Mouse (Mus musculus) layer of hippocampus, adult 8-10 months (tissue): ENCODE measurements at regions not wholly inside any gene's neighbourhood (a gene's known extent, or its start where the extent isn't known, plus 50 kb on each side); places are given as distances from the start of the nearest gene placed in this dataset.
A peak's percentile ranks its signal among the peaks of the same experiment; 100 is the strongest.

Experiments used
- DNase-seq, 2 experiments: peaks; one replicate each; pipeline ENCODE4 v3.0.0; 2022; ENCODE audit warnings: low spot score in 2 of 2

DNA sequence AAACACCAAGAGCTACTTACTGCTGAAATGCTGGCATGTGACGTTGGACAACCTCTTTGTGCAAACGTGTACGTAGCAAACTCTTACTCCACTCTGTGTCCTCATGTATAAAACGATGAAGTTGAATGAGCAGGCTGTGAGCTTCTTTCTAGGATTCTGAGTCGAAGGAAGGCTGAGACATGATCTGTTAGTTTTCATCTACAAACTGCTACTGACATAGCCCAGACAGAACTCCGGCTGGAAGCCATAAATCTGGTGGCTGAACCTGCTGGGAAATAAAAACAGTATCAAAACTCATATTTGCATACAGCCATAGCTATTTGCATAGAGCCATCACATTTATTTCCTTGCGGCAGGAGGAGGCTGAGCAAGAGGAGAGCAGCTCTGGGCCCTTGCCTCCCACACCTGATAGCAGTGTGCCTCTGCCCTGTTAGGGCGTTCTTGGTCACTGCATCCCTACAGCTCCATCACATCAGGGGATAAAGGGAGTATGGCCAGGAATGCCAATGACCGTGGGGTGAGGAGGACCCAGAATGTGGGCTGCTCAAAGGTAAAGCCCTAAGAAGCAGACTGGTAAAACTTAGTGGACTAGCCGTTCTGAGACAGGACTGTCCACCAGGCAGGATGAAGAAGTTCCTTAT, 206.8 kb upstream of the Ppp2r3a start:
- DNase-seq = no peak

DNA sequence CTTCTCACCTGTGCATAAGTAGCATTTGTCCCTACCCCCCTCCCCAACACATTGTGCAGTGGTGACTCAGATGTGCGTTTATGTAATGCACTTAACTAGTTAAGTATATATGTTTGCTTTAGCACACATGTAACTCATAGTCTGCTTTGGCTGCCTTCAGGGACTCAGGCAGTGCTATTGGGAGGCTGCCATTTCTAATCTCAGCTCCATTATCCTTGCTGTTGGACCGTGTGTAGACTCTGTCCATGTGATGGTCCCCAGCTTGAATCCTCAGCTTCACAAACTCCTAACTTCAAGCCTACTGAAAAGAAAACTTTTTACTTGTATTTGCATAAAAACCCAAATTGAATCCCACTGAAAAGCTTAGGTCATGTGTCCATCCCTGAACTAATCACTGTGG, 194.7 kb upstream of the Ppp2r3a start:
- DNase-seq = peak in 1 of 2 experiments; percentile 7

DNA sequence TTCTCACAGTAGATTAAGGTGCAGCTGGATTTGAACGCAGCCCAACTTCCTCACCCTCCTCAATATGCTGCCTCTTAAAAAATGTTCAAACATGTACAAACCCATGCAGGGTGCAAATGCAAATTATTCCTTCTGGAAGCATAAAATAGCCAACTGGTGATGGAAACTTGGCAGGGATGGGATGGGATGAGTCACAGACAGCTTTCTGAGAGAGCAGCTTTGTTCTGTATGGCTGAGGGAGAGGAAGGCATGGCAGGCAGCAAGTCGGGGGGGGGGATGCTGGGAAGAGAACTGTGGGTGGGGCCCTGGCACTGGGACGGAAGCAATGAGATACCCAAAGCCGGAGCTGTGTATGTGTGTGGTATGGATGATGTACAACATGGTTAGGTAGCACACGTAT, 194.2 kb upstream of the Ppp2r3a start:
- DNase-seq = peak; percentile 86 to 92

DNA sequence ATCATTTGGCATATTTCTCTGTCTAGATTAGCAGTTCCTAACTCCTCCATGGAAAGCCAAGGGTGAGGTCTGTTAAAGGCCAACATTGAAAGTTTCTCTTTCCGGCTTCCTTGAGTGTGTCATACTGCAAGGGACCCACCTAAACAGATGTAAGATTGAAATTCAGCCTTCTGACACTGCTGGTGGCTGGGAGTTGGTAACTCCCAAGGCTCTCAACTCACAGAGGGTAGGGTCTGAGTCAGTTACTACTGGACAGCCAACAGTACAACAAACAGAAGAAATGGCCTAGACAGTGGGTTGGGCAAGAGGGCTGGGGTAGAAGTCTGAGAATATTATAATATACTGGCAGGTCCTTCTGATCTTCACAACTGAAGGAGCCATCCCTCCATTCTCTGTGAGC, 193.7 kb upstream of the Ppp2r3a start:
- DNase-seq = no peak

DNA sequence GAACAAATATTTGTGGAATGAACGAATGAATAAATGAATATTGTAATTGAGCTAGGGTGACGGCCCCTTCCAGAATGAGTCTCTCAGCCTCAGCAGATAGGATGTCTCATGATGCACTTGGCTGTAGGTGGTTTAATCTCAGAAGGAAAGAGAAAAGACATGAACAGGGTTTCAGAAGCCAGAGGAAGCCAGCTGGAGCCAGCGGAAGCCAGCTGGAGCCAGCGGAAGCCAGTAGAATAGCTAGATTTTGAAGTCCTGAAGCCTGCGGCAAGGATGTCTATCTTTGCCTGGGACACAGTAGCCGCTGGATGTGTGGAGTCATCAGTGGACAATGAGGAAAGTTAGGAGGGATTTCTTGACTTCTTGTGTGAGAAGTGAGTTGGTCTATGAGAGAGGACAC, 188.3 kb upstream of the Ppp2r3a start:
- no peak for DNase-seq

GRCm38 (mm10) chr9:101438564-101439180, 187.1 kb upstream of the Ppp2r3a start:
- DNase-seq = no peak

DNA sequence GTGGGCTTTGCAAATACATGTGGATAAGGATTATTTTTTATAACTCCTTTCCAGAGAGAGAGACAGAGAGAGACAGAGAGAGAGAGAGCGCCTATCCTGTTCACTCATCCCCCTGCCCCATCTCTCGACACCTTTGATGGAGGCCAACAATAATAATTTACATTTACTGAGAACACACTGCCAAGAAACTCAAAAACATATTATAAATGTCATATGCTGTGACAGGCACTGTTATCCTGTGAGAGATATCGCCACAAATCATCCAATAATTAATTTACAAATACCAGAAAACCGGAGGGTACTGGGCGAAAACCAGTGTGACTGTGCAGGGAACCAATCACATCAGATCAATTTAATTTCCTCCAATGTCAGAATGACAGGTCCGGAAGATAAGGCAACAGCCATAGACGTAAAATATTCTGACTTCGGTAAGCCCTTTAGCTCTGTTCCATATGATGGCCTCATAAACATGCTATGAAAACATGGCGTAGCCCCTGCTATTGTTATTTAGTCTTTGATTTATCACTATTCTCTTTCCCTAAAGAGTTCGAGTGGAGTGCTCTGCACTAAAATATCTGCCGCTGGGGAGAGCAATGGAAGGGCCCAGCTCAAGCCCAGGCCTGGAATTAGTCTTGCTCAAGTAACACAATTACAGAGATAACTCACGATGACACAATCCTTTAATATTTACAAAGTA, 173.5 kb upstream of the Ppp2r3a start:
- no peak for DNase-seq

DNA sequence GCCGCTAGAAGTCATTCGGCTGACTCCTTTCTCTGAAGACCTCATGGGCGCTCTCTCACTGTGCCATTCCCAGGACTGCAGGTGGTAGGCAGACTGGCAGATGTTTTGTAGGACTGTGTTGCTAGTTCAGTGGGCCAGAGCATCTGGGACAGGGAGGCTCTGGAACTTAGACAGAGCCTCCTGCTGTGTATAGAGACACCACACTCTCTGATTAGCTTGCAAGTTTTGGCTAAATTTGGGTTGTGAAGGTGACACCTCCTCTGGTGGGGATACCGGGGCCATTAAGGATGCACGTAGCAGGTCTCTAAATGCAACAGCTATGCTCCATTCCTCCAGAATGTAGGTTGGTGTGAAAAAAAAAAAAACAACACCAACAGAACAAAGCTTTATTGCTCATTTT, 171.4 kb upstream of the Ppp2r3a start:
- peak in 1 of 2 experiments; percentile 17 for DNase-seq

GRCm38 (mm10) chr9:101422006-101422405, 170.4 kb upstream of the Ppp2r3a start:
- DNase-seq = no peak

- no peak for DNase-seq
Observed at GRCm38 (mm10) chr9:101421136-101421535, 169.5 kb upstream of the Ppp2r3a start.

DNA sequence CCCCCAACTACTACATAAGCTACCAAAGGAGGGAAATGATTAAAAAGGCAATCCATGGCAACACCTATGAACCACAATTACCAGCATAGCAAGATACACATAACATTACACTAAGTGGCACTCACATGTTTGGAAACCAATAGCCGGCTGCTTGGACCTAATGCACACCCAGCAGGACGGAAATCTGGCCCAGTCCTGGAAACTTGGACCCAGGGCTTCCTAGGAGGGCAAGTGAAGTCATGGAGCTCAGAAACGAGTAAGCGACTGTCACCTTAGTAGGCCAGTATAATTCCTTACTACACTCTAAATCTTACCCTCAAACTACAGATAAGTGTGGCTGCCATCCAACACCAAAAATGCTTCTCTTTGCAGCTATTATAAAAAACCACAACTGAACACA, 168.6 kb upstream of the Ppp2r3a start:
- no peak for DNase-seq

GRCm38 (mm10) chr9:101417660-101418059, 166.1 kb upstream of the Ppp2r3a start:
- no peak for DNase-seq

- no peak for DNase-seq
Observed at GRCm38 (mm10) chr9:101416321-101416720, 164.7 kb upstream of the Ppp2r3a start.

DNA sequence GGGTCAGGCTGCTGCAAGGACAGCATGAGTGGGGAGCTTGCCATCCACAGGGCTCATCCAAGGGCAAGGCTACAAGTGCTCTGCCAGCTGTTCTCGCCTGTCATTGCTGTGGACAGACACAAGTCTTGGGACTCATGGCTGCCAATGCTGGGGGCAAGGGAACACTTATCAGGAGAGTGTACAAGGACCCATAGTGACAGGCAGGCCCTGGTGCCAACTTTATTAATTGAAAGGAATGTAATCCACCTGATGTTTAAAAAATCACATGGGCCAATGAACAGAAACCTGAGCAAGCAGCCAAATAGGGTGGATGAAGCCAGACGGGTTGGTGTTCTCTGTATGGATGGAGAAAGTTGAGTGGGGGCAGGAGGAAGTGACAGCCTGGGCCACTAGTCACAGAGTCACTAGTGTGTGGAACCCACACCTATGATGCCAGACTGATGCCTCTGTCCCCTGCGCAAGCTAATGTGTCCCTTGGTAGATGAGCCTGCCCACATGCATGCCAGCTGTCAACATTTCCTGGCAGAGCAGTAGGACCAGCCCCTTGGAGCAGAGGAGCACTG, 161.6 kb upstream of the Ppp2r3a start:
- no peak for DNase-seq

DNA sequence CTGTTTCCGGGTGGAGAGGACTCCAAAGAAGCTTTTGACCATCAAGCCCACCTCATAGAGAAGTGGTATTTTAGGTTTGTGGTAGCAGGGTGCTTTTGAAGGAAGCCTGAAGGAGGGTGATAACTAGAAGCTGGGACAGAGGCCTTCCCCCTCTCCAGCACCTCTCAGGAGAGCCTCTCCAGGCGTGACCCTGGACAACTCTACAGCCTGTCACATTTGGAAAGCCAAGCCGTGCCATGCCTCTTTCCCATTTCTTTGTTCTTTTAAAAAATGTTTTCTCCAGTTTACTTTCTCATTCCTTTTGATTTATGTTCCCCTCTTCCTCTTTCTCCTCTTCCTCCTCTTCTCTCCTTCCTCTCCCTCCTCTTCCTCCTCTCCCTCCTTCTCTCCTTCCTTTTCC, 160.4 kb upstream of the Ppp2r3a start:
- no peak for DNase-seq

GRCm38 (mm10) chr9:101411532-101411880, 159.9 kb upstream of the Ppp2r3a start:
- no peak for DNase-seq

DNA sequence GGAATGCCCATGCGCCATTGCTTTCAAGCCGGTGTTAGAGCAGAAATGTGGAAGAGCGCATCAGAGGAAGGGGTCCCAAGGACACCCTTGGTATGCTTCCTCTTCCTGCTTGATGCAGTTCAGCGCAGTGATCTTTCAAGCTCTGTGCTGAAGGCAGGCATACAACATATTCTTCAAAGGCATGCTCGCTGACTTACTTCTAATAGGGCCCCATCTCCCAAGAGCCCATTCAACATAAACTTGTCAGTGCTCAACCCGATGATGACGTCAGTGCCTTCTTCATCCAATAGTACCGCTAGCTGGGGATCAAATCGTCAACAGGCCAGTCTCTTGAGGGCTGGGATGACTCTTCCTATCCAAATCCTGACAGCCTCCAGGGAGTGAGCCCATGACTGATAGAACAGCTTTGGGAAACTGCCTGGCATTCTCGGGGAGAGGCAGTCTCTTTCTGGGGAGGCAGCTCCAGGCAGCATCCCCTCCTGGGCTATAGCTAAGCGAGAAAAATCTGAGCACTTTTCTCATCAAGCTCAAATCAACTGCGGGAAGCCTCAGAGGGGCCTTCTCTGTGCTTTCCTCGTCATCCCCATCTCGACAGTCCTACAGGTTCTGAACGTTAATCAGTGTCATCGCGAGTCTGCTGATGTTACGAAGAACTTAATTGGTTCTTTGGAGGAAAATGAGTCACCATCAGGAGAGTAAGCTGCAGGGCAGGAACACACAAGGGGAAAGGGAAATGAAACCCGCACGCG, 159.4 kb upstream of the Ppp2r3a start:
- no peak for DNase-seq

- DNase-seq = no peak
Observed at GRCm38 (mm10) chr9:101410348-101410747, 158.8 kb upstream of the Ppp2r3a start.

DNA sequence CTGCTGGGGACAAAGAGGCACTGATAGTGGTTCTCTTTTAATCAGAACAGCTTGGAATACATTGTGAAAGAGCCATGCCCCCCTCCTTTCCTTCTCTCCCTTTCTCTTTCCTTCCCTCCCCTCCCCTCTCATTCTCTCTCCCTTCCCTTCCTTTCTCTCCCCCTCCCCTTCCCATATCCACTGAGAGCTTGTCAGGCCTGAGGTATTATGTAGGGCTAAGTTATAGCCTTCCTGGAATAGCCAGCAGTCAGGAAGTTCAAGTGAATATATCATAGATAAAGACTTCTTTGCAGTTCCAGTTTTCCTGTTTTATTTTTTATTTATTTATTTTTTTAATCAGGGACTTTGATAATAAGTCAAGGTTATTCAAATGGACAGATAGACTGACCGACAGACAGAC, 156.5 kb upstream of the Ppp2r3a start:
- DNase-seq = no peak

- DNase-seq = peak; percentile 65 to 71
Observed at GRCm38 (mm10) chr9:101407141-101407540, 155.5 kb upstream of the Ppp2r3a start.

DNA sequence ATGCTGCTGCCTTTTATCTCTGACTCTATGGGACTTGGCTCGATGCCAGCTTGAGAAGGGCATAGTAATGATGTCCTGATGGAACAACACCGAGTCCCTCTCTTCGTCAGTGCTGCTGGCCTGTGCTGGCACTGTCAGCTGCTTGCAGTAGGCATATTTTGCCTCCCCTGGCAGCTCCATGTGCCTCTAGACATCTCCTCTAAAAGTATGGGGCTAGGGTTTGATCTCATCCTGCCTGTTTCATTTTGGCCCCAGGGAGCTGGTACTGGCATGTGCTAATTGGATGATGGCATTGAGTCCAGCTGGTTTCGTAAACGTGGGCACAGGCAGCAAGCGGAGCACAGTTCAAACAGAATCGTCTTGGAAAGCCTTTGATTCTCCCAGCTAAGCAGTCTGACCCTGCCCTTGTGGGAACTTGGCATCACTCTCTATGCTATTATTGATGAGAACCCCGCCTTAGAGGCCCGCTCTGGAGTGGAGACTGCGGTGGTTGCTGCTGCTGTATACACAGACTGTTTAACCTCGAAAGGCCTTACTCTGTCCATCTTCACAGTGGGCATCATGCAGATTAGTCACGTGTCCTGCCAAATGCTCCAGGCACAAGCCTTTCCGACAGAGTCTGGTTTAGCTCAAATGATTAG, 153.0 kb upstream of the Ppp2r3a start:
- DNase-seq = peak; percentile 32 to 33
